Mouse (Mus musculus) lung, embryonic 16.5 days (tissue): ENCODE measurements around the gene Galnt18. TPM values are rescaled to one million over a fixed set of nuclear protein-coding genes. Genes with fewer than 3 reads are reported as not detected.

Source experiments
- ATAC-seq: fragments of 200-750 bp; cut with Nextera tagmentation; 2 replicates; pipeline ENCODE4 v1.8.0; 2017; ENCODE audit warnings: low read depth, mild to moderate bottlenecking, moderate library complexity
- H3K27ac ChIP-seq: fragments of 300-500 bp; sonication (generic); 2 replicates; pipeline ENCODE4 v1.5.1; 2014; ENCODE audit warnings: mild to moderate bottlenecking, control low read depth, low read length
- H3K27me3 ChIP-seq: fragments of 300-500 bp; sonication (generic); 2 replicates; pipeline ENCODE4 v1.6.1; 2014; ENCODE audit warnings: low read depth, low read length, mixed read lengths; ENCODE audit not compliant: control insufficient read depth, insufficient read depth
- H3K36me3 ChIP-seq: fragments of 300-500 bp; sonication (generic); 2 replicates; pipeline ENCODE4 v1.6.1; 2014; ENCODE audit warnings: low read length; ENCODE audit not compliant: control insufficient read depth, insufficient read depth
- H3K4me1 ChIP-seq: fragments of 300-500 bp; sonication (generic); replicated peaks from 2 replicates; pipeline ENCODE4 v1.6.1; 2014; ENCODE audit warnings: low read length, mixed read lengths; ENCODE audit not compliant: control insufficient read depth, insufficient read depth
- H3K4me2 ChIP-seq: fragments of 300-500 bp; sonication (generic); 2 replicates; pipeline ENCODE4 v1.6.1; 2014; ENCODE audit warnings: low read depth, low read length, control low read depth
- H3K4me3 ChIP-seq: fragments of 300-500 bp; sonication (generic); 2 replicates; pipeline ENCODE4 v1.5.1; 2014; ENCODE audit warnings: mild to moderate bottlenecking, low read length, control low read depth
- H3K9ac ChIP-seq: fragments of 300-500 bp; sonication (generic); 2 replicates; pipeline ENCODE4 v1.6.1; 2014; ENCODE audit warnings: low read length, control low read depth
- H3K9me3 ChIP-seq: fragments of 300-500 bp; sonication (generic); 2 replicates; pipeline ENCODE4 v1.6.1; 2016; ENCODE audit warnings: low read length; ENCODE audit not compliant: control insufficient read depth
- WGBS: fragments of 180-500 bp; shearing (Covaris S2); extraction: QIAGEN DNeasy Blood & Tissue Kit; methylation state at CpG from one replicate; pipeline ENCODE4 v1.1.7; 2014; 5-methylcytosine and 5-hydroxymethylcytosine counted together
- polyA plus RNA-seq: library from polyadenylated mRNA; unstranded; fragments of >200 nt; fragmentation: Nextera tagmentation; extraction: Ambion mirVana; gene quantifications from 2 replicates; pipeline ENCODE4 v1.2.1, GENCODE M21; 2015

The Galnt18 gene
- polyA plus RNA-seq, 1 experiment from 2014 or later = 48.0 TPM

DNA sequence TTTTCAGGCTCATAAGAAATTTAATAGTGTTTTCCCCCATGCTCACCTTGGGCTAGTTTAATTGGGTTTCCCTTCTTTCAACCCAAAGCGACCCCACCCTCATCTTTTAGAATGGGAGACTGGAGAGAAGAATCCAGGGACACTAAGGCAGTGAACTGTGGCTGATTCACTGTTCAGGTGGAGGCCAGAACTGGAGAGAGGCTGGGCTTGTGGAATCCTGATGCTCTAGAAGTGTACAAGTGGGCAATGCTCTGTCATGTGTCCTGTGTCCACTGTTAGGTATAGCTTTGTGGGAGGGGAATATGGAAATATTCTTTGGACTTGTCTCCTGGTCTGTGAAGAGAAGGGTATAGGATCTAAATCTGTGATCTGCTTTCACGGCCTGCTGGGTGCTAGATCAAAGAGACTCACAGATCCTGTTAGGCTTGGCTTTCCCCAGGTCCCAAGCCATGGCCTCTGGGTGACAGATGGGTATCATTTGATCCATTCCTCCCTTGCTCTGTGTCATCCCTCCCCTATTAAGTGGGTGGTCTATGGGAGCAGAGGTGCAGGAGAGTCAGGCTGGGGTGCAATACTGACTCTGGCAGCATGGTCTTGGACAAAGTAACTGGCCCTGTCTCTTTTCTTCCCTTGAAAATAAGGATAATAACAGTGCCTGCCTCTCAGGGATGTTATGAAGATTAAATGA is 270.5 kb downstream of the Galnt18 start:
- Histone ChIP-seq H3K36me3 (peaks cover 6% of the 10 kb centered on the region; the same call in 1 of the 2 replicates), H3K9me3 (no peaks in the 10 kb centered on the region), H3K27ac (no peak overlapping the region), H3K4me1 (no peaks in the 10 kb centered on the region), H3K27me3 (no peaks in the 10 kb centered on the region), H3K4me3 (no peak overlapping the region), H3K9ac (no peak overlapping the region), H3K4me2 (no peak overlapping the region)
- no peak for ATAC-seq
- 63% methylated on average over 2 of the region's 2 CpGs for WGBS

DNA sequence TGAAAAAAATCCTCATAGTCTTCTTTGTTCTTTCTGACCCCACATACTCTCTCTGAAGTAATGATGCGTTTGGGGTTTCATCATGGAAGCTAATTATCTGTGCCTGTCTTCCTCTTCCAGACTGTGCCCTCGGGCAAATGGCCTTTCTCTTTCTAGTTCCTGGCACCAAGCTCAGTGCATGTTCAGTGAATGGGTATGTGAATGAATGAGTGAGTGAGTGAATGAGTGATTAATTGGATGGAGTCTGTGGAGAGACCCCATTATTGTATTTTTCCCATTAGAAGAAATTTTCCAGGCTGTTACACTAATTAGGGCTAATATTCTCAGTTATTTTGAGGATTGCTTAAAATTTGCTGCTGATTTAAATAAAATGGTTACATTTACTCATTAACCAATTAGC is 279.2 kb downstream of the Galnt18 start:
- Histone ChIP-seq H3K36me3 (no peaks in the 10 kb centered on the region), H3K4me1 (peaks cover 7% of the 10 kb centered on the region; the same call in 1 of the 2 replicates), H3K27me3 (no peaks in the 10 kb centered on the region), H3K27ac (no peak overlapping the region), H3K4me3 (no peak overlapping the region), H3K9me3 (no peaks in the 10 kb centered on the region), H3K9ac (no peak overlapping the region), H3K4me2 (no peak overlapping the region)
- 82% methylated on average over 2 of the region's 2 CpGs for WGBS
- no peak for ATAC-seq

DNA sequence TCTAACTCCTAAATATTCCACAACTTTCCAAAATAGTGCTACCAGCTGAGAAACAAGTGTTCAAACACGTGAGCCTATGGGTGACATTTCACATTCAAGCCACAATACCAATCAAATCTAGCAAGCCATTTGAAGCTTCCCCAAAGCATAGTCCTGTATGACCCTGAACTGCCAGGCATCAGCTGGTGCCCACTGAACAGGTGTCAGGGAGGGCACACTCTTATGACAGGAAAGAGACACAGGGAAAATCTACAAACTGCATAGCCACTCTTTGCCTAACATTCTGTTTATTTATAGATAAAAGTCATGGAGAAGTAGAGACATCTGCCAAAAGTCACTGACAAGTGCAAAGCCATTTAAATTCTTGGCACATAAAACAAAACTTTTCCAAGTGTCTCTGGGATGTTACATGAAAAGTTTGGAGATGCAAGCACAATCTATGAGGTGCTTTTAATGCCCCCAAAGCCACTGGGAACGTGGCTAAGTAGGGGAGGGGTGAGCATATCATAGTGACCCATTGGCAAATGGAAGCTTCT is 280.5 kb downstream of the Galnt18 start:
- 33% methylated on average over 2 of the region's 2 CpGs for WGBS
- H3K4me1 ChIP-seq = peaks cover 7% of the 10 kb centered on the region; the same call in 1 of the 2 replicates
- H3K27ac ChIP-seq = no peak overlapping the region
- no peaks in the 10 kb centered on the region for H3K27me3 ChIP-seq
- H3K9ac ChIP-seq = no peak overlapping the region
- no peaks in the 10 kb centered on the region for H3K36me3 ChIP-seq
- H3K4me3 ChIP-seq = no peak overlapping the region
- no peak overlapping the region for H3K4me2 ChIP-seq
- H3K9me3 ChIP-seq = no peaks in the 10 kb centered on the region
- peak; percentile 56; the same call in 1 of the 2 replicates for ATAC-seq

DNA sequence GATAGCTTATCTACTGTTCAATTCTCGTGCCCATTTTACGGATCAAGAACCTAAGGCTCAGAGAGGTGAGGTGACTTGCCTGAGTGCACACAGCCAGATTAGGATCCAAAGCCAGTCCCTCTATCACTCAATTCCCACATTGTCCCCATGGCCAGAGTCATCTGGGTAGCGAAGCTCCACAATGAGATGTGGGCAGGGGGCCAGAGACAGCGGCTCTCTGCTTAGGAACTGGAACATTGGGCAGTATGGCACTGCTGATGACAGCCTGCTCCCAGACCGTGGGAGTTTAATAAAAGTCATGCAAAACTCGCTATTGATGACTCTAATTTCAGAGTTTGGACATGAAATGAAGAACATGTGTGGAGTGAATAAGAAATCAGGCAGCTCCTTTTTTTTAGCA is 282.6 kb downstream of the Galnt18 start:
- no peaks in the 10 kb centered on the region for H3K27me3 ChIP-seq
- no peak overlapping the region for H3K4me3 ChIP-seq
- no peaks in the 10 kb centered on the region for H3K36me3 ChIP-seq
- no peak for ATAC-seq
- no peak overlapping the region for H3K9ac ChIP-seq
- no peak overlapping the region for H3K27ac ChIP-seq
- H3K4me2 ChIP-seq = no peak overlapping the region
- H3K4me1 ChIP-seq = peaks cover 7% of the 10 kb centered on the region; the same call in 1 of the 2 replicates
- H3K9me3 ChIP-seq = no peaks in the 10 kb centered on the region
- 79% methylated on average over 6 of the region's 6 CpGs for WGBS

DNA sequence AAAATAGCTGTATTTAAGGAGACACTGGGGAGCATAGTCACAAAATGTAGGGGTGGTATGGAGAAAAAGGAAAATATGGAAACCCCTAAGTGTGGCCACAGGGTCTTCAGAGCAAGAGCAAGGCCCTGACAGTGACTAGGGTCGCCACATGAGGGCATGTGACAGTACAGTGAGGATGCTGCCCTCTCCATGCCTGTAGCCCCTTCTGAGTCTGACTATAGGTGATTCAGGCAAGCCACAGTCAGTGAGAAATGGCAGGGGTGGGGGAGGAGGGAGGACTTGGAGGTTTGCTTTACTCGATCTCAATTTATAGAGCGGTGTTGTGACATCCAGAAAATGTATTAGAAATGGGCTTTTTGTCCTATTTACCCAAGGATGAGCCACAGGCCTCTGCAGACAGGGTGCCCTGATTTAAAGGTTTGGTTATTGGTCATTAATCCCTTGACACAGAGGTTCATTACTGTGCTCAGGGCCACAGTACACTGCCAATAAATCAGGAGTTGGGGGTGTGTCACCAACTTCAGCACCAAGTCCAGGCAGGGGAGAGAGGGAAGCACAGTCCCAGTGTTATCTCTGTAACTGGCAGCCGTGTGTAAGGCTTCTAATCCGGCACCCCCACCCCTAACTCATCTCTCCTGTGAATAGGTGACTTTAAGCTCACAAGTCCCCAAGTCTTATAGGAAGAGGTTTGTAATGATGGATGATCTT is 287.4 kb downstream of the Galnt18 start:
- Histone ChIP-seq H3K4me1 (peaks cover 4% of the 10 kb centered on the region; the same call in 1 of the 2 replicates), H3K27ac (no peak overlapping the region)
- ATAC-seq = no peak

DNA sequence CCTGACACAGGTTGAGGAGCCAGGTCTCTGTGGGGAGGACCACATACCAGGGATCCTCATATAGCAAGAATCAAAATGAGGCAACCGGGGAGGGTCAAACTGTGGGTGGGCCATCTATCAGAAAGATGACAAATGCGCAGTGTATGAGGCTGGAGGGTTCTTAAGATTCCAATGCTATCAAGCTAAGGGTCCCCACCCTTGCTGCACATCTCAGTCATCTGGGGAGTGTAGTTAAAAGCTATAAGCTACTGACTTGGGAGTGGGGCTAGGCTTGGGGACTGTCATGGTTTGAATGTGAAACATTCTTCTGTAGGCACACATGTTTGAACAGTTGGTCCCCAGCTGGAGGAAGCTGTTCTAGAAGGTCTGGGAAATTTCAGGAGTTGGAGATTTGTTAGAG is 288.2 kb downstream of the Galnt18 start:
- Histone ChIP-seq H3K9me3 (no peaks in the 10 kb centered on the region), H3K4me1 (peaks cover 4% of the 10 kb centered on the region; the same call in 1 of the 2 replicates), H3K36me3 (no peaks in the 10 kb centered on the region), H3K4me3 (no peak overlapping the region), H3K9ac (no peak overlapping the region), H3K27ac (no peak overlapping the region), H3K27me3 (no peaks in the 10 kb centered on the region), H3K4me2 (no peak overlapping the region)
- peak; percentile 34 for ATAC-seq
- 64% methylated on average over 2 of the region's 2 CpGs for whole genome bisulfite sequencing

More for the DNA sequence above, 287.4 kb downstream of the Galnt18 start:
- 77% methylated on average over 5 of the region's 5 CpGs for WGBS
- H3K9ac ChIP-seq = no peak overlapping the region
- no peaks in the 10 kb centered on the region for H3K36me3 ChIP-seq
- H3K9me3 ChIP-seq = no peaks in the 10 kb centered on the region
- no peak overlapping the region for H3K4me3 ChIP-seq
- no peaks in the 10 kb centered on the region for H3K27me3 ChIP-seq
- no peak overlapping the region for H3K4me2 ChIP-seq

DNA sequence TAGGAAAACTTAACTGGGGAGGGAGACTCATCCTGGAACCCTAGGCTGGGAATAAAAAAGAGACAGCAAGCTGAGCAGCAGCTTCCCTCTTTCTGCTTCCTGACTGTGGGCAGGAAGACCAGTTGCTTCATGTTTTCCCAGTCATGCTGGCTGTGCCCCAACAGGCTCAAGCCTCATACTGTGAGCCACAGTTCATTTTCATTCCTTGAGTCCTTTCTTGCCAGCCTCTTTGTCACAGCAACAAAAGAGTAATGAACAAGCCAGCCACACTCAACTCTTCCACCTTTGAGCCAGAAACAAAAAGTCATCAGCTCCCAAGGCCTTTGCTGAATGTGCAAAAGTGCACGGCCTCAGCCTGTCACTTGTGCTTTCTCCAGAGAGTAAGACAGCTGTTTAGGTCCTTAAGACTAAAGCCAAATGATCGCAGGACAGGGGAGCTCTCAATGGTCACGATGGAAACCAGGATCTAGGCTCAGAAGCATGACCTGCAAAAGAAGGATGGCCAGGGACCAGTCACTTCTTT is 292.9 kb downstream of the Galnt18 start:
- Histone ChIP-seq H3K4me2 (no peak overlapping the region), H3K4me3 (no peak overlapping the region), H3K9me3 (no peaks in the 10 kb centered on the region), H3K36me3 (no peaks in the 10 kb centered on the region), H3K9ac (no peak overlapping the region), H3K27me3 (no peaks in the 10 kb centered on the region), H3K4me1 (peaks cover 8% of the 10 kb centered on the region; the same call in 1 of the 2 replicates), H3K27ac (no peak overlapping the region)
- ATAC-seq = peak; percentile 58; the same call in 1 of the 2 replicates
- WGBS = 51% methylated on average over 3 of the region's 3 CpGs

DNA sequence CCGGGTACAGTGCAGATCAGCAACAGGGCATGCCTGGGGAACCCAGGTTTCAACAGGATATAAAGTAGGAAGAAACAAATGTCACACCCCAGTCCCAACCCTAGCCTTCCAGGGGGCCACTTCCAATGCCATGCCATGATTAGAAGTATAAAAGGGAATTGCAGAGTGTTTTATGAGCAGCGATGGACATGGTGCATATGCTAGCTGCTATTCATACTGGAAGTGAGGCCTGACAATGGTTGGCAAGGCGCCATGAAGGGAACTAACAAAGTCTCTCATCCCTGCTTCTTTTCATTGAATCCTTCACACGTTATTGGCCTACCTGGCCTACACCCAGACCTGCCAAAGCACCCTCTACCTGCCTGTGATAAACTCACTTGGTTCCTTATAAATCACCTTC is 295.9 kb downstream of the Galnt18 start:
- Histone ChIP-seq H3K27ac (no peak overlapping the region), H3K9me3 (no peaks in the 10 kb centered on the region), H3K9ac (no peak overlapping the region), H3K27me3 (no peaks in the 10 kb centered on the region), H3K4me3 (no peak overlapping the region), H3K4me1 (peaks cover 7% of the 10 kb centered on the region; the same call in 1 of the 2 replicates), H3K36me3 (no peaks in the 10 kb centered on the region), H3K4me2 (no peak overlapping the region)
- 58% methylated on average over 4 of the region's 4 CpGs for WGBS
- ATAC-seq = peak; percentile 78

DNA sequence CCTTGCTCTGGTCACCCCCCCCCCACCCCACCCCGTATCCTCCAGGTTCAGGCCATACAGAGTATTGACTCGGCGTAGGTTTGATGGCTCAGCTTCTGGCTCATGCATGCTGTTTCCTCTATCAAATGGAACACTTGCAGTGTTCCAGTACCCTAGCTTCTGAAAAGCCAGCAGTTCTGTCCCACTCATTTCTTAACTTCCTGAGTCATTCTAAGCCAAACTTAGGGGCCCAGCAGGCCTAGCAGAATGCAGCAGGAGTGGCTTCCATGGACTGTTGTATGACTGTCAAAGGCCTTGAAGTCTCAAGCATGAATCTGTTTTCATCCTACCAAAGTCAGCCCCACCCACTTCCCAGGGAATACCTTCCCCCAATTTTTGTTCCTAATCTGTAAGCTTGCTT is 296.5 kb downstream of the Galnt18 start:
- H3K27me3 ChIP-seq = no peaks in the 10 kb centered on the region
- no peak overlapping the region for H3K4me2 ChIP-seq
- H3K9ac ChIP-seq = no peak overlapping the region
- H3K27ac ChIP-seq = no peak overlapping the region
- H3K4me1 ChIP-seq = peaks cover 7% of the 10 kb centered on the region; the same call in 1 of the 2 replicates
- ATAC-seq = no peak
- WGBS = 100% methylated on average over 3 of the region's 3 CpGs
- H3K4me3 ChIP-seq = no peak overlapping the region
- H3K36me3 ChIP-seq = no peaks in the 10 kb centered on the region
- no peaks in the 10 kb centered on the region for H3K9me3 ChIP-seq
